Mouse (Mus musculus): ENCODE results near the gene Pnrc2.

DNA sequence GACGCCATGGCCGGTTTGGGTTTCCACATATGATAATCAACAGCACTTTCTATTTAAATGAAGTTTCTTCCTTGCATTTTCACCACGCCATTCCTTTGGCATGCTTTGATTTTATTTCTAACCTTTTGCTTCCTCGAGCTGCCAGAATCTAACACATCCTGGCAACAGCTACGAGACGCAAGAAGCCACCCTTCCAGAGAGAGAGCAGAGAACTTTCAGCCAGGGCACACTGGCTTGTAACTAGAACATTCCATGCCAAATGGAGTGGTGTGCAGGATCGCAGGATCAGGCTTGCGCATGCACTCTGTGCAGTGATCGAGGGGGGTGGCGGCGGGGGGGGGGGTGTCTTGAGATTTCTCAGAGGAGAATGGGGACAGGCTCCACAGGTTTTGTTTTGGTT is 41.6 kb downstream of the Pnrc2 start:
- no peak for TF ChIP-seq CTCF (IDR thresholded peaks at IDR 0.05; ENCODE audit: low read depth)
- no peak for TF ChIP-seq EP300 (IDR thresholded peaks at IDR 0.05; ENCODE audit: low read depth)
